Mouse (Mus musculus) MEL (cell line): ENCODE data around the gene Mettl11b. TPM values are rescaled to one million over a fixed set of nuclear protein-coding genes. Genes with fewer than 3 reads are reported as not detected.
A peak's percentile ranks its signal among the peaks of the same experiment; 100 is the strongest.

Experiments
- DNase-seq: peaks from one replicate; pipeline ENCODE4 v3.0.0; 2011; ENCODE audit warnings: low read depth, low spot score
- H3K27ac ChIP-seq: 2 replicates; pipeline ENCODE4 v1.5.1; 2012; ENCODE audit warnings: low read depth, mild to moderate bottlenecking, control low read depth, low read length, moderate library complexity; ENCODE audit not compliant: control insufficient read depth
- H3K27me3 ChIP-seq, 2 experiments: fragments of 150-350 bp in 1 of 2; sonication (generic) in 1 of 2; 2 replicates each; pipeline ENCODE4 v1.6.1; 2012; ENCODE audit warnings: low read length in 2 of 2, mild to moderate bottlenecking in 2 of 2, improper control_type of control experiment in 1 of 2, moderate library complexity in 1 of 2; ENCODE audit not compliant: insufficient read depth in 2 of 2, control insufficient read depth in 1 of 2
- H3K36me3 ChIP-seq, 2 experiments: 2 replicates each; pipeline ENCODE4 v1.6.1; 2012 to 2014; ENCODE audit warnings: low read length in 2 of 2, improper control_type of control experiment in 1 of 2, inconsistent platforms in 1 of 2, mild to moderate bottlenecking in 1 of 2; ENCODE audit not compliant: insufficient read depth in 2 of 2, control insufficient read depth in 1 of 2
- H3K4me1 ChIP-seq, 2 experiments: fragments of 150-350 bp in 1 of 2; sonication (generic) in 1 of 2; 2 replicates each; pipeline ENCODE4 v1.6.1; 2012; ENCODE audit warnings: low read length in 2 of 2, improper control_type of control experiment in 1 of 2, mild to moderate bottlenecking in 1 of 2; ENCODE audit not compliant: insufficient read depth in 2 of 2, control insufficient read depth in 1 of 2
- H3K4me3 ChIP-seq, 2 experiments: fragments of 150-350 bp in 1 of 2; sonication (generic) in 1 of 2; 2 replicates each; pipeline ENCODE4 v1.5.1; 2012; ENCODE audit warnings: low read depth in 2 of 2, low read length in 2 of 2, mild to moderate bottlenecking in 2 of 2, moderate library complexity in 2 of 2, control low read depth in 1 of 2, improper control_type of control experiment in 1 of 2; ENCODE audit not compliant: control insufficient read depth in 1 of 2, insufficient read depth in 1 of 2
- H3K79me2 ChIP-seq: 2 replicates; pipeline ENCODE4 v1.6.1; 2012; ENCODE audit warnings: mild to moderate bottlenecking, low read length, moderate library complexity; ENCODE audit not compliant: control insufficient read depth, poor library complexity, insufficient read depth
- H3K9ac ChIP-seq: 2 replicates; pipeline ENCODE4 v1.6.1; 2012; ENCODE audit warnings: low read depth, mild to moderate bottlenecking, control low read depth, low read length, moderate library complexity; ENCODE audit not compliant: control insufficient read depth, poor library complexity, severe bottlenecking
- H3K9me3 ChIP-seq: fragments of 150-350 bp; sonication (generic); replicated peaks from 2 replicates; pipeline ENCODE4 v1.6.1; 2012; ENCODE audit warnings: mild to moderate bottlenecking, low read length, improper control_type of control experiment, moderate library complexity; ENCODE audit not compliant: insufficient read depth
- CHD1 ChIP-seq: IDR thresholded peaks from 2 replicates; pipeline ENCODE4 v1.6.1; 2012; ENCODE audit warnings: low read depth, mild to moderate bottlenecking, inconsistent platforms, low read length, improper control_type of control experiment
- CHD2 ChIP-seq: IDR thresholded peaks from 2 replicates; pipeline ENCODE4 v1.6.1; 2011; ENCODE audit warnings: low read length, improper control_type of control experiment
- E2F4 ChIP-seq: IDR thresholded peaks from 2 replicates; pipeline ENCODE4 v1.6.1; 2011; ENCODE audit warnings: low read depth, low read length, improper control_type of control experiment, borderline replicate concordance
- EP300 ChIP-seq, 2 experiments: IDR thresholded peaks; 2 replicates each; pipeline ENCODE4 v1.6.1; 2011; ENCODE audit warnings: improper control_type of control experiment in 2 of 2, low read length in 2 of 2, low read depth in 1 of 2, mild to moderate bottlenecking in 1 of 2
- MAFK ChIP-seq: IDR thresholded peaks from 2 replicates; pipeline ENCODE4 v1.6.1; 2011; ENCODE audit warnings: low read depth, mild to moderate bottlenecking, low read length, improper control_type of control experiment, borderline replicate concordance
- MYB ChIP-seq: IDR thresholded peaks from 2 replicates; pipeline ENCODE4 v1.6.1; 2011; ENCODE audit warnings: mild to moderate bottlenecking, low read depth, low read length, improper control_type of control experiment
- MYC ChIP-seq: IDR thresholded peaks from 2 replicates; pipeline ENCODE4 v1.6.1; 2011; ENCODE audit warnings: low read depth, mild to moderate bottlenecking, low read length, improper control_type of control experiment, moderate library complexity
- NELFE ChIP-seq: IDR thresholded peaks from 2 replicates; pipeline ENCODE4 v1.6.1; 2011; ENCODE audit warnings: low read depth, low read length, improper control_type of control experiment
- POLR2AphosphoS2 ChIP-seq: IDR thresholded peaks from 2 replicates; pipeline ENCODE4 v1.6.1; 2011; ENCODE audit warnings: low read length, improper control_type of control experiment
- RAD21 ChIP-seq: IDR thresholded peaks from 2 replicates; pipeline ENCODE4 v1.6.1; 2011; ENCODE audit warnings: mild to moderate bottlenecking, low read depth, low read length, improper control_type of control experiment
- SIN3A ChIP-seq: IDR thresholded peaks from 2 replicates; pipeline ENCODE4 v1.6.1; 2012; ENCODE audit warnings: low read length, improper control_type of control experiment, inconsistent platforms
- SMC3 ChIP-seq: IDR thresholded peaks from 2 replicates; pipeline ENCODE4 v1.6.1; 2011; ENCODE audit warnings: low read depth, low read length, improper control_type of control experiment
- TCF12 ChIP-seq: IDR thresholded peaks from 2 replicates; pipeline ENCODE4 v1.6.1; 2014; ENCODE audit warnings: low read depth, mild to moderate bottlenecking, inconsistent platforms, low read length, improper control_type of control experiment, moderate library complexity
- USF1 ChIP-seq: IDR thresholded peaks from 2 replicates; pipeline ENCODE4 v1.6.1; 2014; ENCODE audit warnings: low read depth, mild to moderate bottlenecking, inconsistent platforms, low read length, improper control_type of control experiment, moderate library complexity
- USF2 ChIP-seq, 2 experiments: IDR thresholded peaks; 2 replicates each; pipeline ENCODE4 v1.6.1; 2011 to 2012; ENCODE audit warnings: improper control_type of control experiment in 2 of 2, low read length in 2 of 2, borderline replicate concordance in 1 of 2, inconsistent platforms in 1 of 2, low read depth in 1 of 2, mild to moderate bottlenecking in 1 of 2; ENCODE audit not compliant: insufficient read depth in 1 of 2
- ZC3H11A ChIP-seq: IDR thresholded peaks from 2 replicates; pipeline ENCODE4 v1.6.1; 2012; ENCODE audit warnings: low read depth, mild to moderate bottlenecking, inconsistent platforms, low read length, improper control_type of control experiment
- ZKSCAN1 ChIP-seq: IDR thresholded peaks from 2 replicates; pipeline ENCODE4 v1.6.1; 2012; ENCODE audit warnings: low read depth, mild to moderate bottlenecking, inconsistent platforms, low read length, improper control_type of control experiment, moderate library complexity
- ZNF384 ChIP-seq: IDR thresholded peaks from 2 replicates; pipeline ENCODE4 v1.6.1; 2012; ENCODE audit warnings: low read depth, mild to moderate bottlenecking, inconsistent platforms, low read length, improper control_type of control experiment
- polyA plus RNA-seq, 2 experiments: library from polyadenylated mRNA; stranded (reverse) in 1 of 2; unstranded in 1 of 2; fragments of >175 nt in 1 of 2; fragments of >200 nt in 1 of 2; gene quantifications; 2 replicates each; pipeline versions ENCODE4 v1.2.1 to v1.2.4; 2012; ENCODE audit warnings: low replicate concordance in 2 of 2, low read depth in 1 of 2; ENCODE audit not compliant: insufficient read length in 2 of 2, insufficient read depth in 1 of 2, missing spikeins in 1 of 2
- total RNA-seq: library from RNA; depleted of rRNA; stranded (reverse); fragments of 300-350 nt; gene quantifications from 2 replicates; pipeline ENCODE4 v1.2.3, GENCODE M21; 2012

Mettl11b gene
- total and polyA plus RNA-seq, 3 experiments, result not detected

DNA sequence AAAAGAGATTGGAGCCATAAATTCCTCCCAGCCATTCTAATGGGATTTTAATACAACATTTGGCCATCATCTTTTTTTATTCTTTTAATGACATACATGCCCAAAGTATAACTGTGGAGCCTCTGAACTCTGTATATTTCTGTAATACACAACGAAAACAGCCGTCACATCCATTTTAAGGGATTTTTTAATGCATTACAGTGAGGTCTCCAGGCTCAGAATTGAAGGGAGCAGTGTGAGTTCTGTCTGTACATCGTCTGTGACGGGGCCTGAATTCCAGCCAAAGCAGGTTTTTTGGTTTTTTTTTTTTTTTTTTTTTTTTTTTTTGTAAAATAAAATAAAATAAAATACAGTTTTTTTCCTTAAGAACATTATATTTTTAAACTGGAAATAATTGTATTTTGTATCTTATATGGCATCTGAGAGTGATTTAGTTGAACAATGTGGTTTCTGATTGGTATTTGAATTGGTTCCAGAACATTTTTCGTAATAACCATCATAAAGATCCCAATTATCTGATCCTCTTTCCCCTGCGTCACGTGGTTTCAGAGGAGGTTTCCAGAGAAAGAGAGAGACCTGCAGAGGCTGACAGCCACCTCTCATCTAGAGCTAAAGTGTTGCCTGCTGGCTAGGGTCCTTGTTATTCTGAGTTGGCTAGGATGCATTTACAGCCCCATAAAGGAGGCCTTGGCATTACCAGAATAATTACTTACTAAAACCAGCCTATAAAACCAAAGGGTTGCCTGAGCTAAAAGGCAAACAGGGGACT lies 67.1 kb downstream of the Mettl11b start:
- H3K9me3 ChIP-seq, result no peaks in the 10 kb centered on the region
- DNase-seq, result no peak
- H3K36me3 ChIP-seq, result no peaks in the 10 kb centered on the region
- H3K27ac ChIP-seq, result no peak overlapping the region
- no peak for TF ChIP-seq POLR2AphosphoS2
- TF ChIP-seq USF1, result peak; percentile 23; the same call in 1 of the 2 replicates
- no peak overlapping the region for H3K9ac ChIP-seq
- H3K4me1 ChIP-seq, result no peaks in the 10 kb centered on the region
- H3K4me3 ChIP-seq, result no peak overlapping the region
- no peaks in the 10 kb centered on the region for H3K79me2 ChIP-seq
- H3K27me3 ChIP-seq, result no peaks in the 10 kb centered on the region

DNA sequence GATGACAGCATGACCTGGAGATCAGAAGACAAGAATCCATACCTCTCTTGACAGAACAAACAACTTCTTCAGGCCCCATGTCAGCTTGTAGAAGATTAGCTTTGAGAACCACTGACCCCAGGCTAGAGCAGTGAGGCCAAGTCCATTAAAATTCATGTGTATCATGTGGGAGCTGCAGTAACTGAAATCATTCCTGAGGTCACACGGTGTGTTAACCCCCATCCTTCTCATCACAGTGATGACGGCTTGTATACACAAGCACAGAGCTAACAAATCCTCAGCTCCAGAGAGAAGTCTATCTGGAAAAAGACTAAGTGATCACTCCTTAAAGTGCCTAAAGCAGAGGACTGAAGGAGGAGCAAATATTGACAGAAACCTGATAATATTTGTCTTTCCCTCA lies 68.0 kb downstream of the Mettl11b start:
- no peaks in the 10 kb centered on the region for H3K36me3 ChIP-seq
- no peaks in the 10 kb centered on the region for H3K9me3 ChIP-seq
- H3K27me3 ChIP-seq, result no peaks in the 10 kb centered on the region
- no peaks in the 10 kb centered on the region for H3K4me1 ChIP-seq
- H3K79me2 ChIP-seq, result no peaks in the 10 kb centered on the region
- no peak overlapping the region for H3K9ac ChIP-seq
- TF ChIP-seq SMC3 (no peak), CHD1 (no peak), MYB (no peak), RAD21 (no peak), CHD2 (no peak), ZNF384 (no peak), ZKSCAN1 (no peak), MYC (no peak), SIN3A (no peak), ZC3H11A (no peak), E2F4 (no peak), EP300 (IDR thresholded peaks at IDR 0.05; ENCODE audit: low read depth in 1 of 2, low read length in 2 of 2) (no peak), TCF12 (no peak), NELFE (no peak), USF2 (IDR thresholded peaks at IDR 0.05; ENCODE audit: borderline replicate concordance in 1 of 2, insufficient read depth in 1 of 2, low read depth in 1 of 2, low read length in 2 of 2) (no peak), POLR2AphosphoS2 (no peak), MAFK (no peak)
- no peak for DNase-seq
- H3K27ac ChIP-seq, result no peak overlapping the region
- no peak overlapping the region for H3K4me3 ChIP-seq
